Mouse (Mus musculus) lung, embryonic 14.5 days (tissue): ENCODE measurements around the gene Tanc1. TPM values are rescaled to one million over a fixed set of nuclear protein-coding genes. Genes with fewer than 3 reads are reported as not detected.
"Not testable (repeated sequence)": the region's sequence is repeated elsewhere in the genome, so short reads cannot be mapped to it uniquely, and the experiment has no call there.

Experiments
- ATAC-seq: fragments of 200-750 bp; cut with Nextera tagmentation; 2 replicates; pipeline ENCODE4 v1.8.0; 2017; ENCODE audit warnings: mild to moderate bottlenecking, moderate TSS enrichment, moderate library complexity; ENCODE audit not compliant: insufficient read depth
- DNase-seq: peaks from one replicate; pipeline ENCODE4 v3.0.0-alpha.2; 2015
- H3K27ac ChIP-seq: fragments of 300-500 bp; sonication (generic); 2 replicates; pipeline ENCODE4 v1.5.1; 2014; ENCODE audit warnings: low read depth, mild to moderate bottlenecking, moderate library complexity
- H3K27me3 ChIP-seq: fragments of 300-500 bp; sonication (generic); 2 replicates; pipeline ENCODE4 v1.6.1; 2014; ENCODE audit warnings: low read length, control low read depth; ENCODE audit not compliant: insufficient read depth
- H3K36me3 ChIP-seq: fragments of 300-500 bp; sonication (generic); 2 replicates; pipeline ENCODE4 v1.6.1; 2014; ENCODE audit warnings: control low read depth; ENCODE audit not compliant: insufficient read depth
- H3K4me1 ChIP-seq: fragments of 300-500 bp; sonication (generic); 2 replicates; pipeline ENCODE4 v1.6.1; 2014; ENCODE audit warnings: antibody characterized with exemption, control low read depth; ENCODE audit not compliant: insufficient read depth
- H3K4me2 ChIP-seq: fragments of 300-500 bp; sonication (generic); 2 replicates; pipeline ENCODE4 v1.6.1; 2014; ENCODE audit warnings: mild to moderate bottlenecking
- H3K4me3 ChIP-seq: fragments of 300-500 bp; sonication (generic); 2 replicates; pipeline ENCODE4 v1.5.1; 2014; ENCODE audit warnings: low read depth, low read length
- H3K9ac ChIP-seq: fragments of 300-500 bp; sonication (generic); 2 replicates; pipeline ENCODE4 v1.6.1; 2014
- H3K9me3 ChIP-seq: fragments of 300-500 bp; sonication (generic); 2 replicates; pipeline ENCODE4 v1.6.1; 2016; ENCODE audit warnings: low read depth, low read length, control low read depth
- CTCF ChIP-seq: IDR thresholded peaks from 2 replicates; pipeline ENCODE4 v1.5.1; 2016; ENCODE audit warnings: antibody characterized with exemption, low read depth
- WGBS: fragments of 180-500 bp; shearing (Covaris S2); extraction: QIAGEN DNeasy Blood & Tissue Kit; methylation state at CpG from one replicate; pipeline ENCODE4 v1.1.7; 2014; 5-methylcytosine and 5-hydroxymethylcytosine counted together
- polyA plus RNA-seq: library from polyadenylated mRNA; unstranded; fragments of >200 nt; fragmentation: Nextera tagmentation; extraction: Ambion mirVana; gene quantifications from 2 replicates; pipeline ENCODE4 v1.2.1, GENCODE M21; 2014

Tanc1 gene
- 28.8 and 31.0 TPM in 2 replicates for polyA plus RNA-seq

- Histone ChIP-seq H3K4me1 (peaks cover 27% of the 10 kb centered on the region), H3K36me3 (no peaks in the 10 kb centered on the region)
- no peak for TF ChIP-seq CTCF
Observed at GRCm38 (mm10) chr2:59611831-59612732, at the start of gene Tanc1. Gene Tanc1, plus strand, starts transcription at chr2:59612042.

DNA sequence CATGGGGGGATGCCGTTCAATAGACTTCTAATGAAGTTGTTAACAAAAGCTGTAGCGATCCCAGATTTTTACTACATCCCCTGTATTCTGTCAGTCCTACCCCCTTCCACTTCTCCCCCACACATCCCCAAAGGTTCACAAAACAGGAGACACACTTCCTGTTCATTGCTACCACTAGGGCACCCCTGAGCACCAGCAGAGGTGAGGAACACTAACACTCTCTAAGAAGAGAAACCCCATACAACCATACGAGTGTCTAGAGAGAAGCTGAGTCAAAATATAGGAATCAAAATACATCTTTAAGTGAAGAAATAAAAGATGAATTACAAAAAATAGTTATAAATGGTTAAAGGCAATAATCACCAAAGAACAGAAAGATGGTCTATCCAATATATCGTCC lies 49.6 kb upstream of the Tanc1 start:
- no peak; the same call in 1 of the 2 replicates for TF ChIP-seq CTCF
- DNase-seq (no peak), ATAC-seq (no peak)
- Histone ChIP-seq H3K9me3 (no peaks in the 10 kb centered on the region), H3K4me3 (no peak overlapping the region), H3K4me2 (no peak overlapping the region), H3K36me3 (no peaks in the 10 kb centered on the region), H3K9ac (no peak overlapping the region), H3K4me1 (peaks cover 3% of the 10 kb centered on the region; the same call in 1 of the 2 replicates), H3K27ac (no peak overlapping the region), H3K27me3 (no peaks in the 10 kb centered on the region)
- 81% methylated on average over 4 of the region's 4 CpGs for WGBS

More at GRCm38 (mm10) chr2:59611831-59612732, at the start of gene Tanc1:
- H3K27ac ChIP-seq: peak within 1 kb of the TSS; percentile 98
- DNase-seq (peak; percentile 93), ATAC-seq (peak; percentile 91)
- H3K27me3 ChIP-seq: no peaks in the 10 kb centered on the region
- peak within 1 kb of the TSS; percentile 92 for H3K9ac ChIP-seq
- under 1% methylated on average over 99 of the region's 99 CpGs for WGBS
- H3K9me3 ChIP-seq: no peaks in the 10 kb centered on the region
- H3K4me3 ChIP-seq: peak within 1 kb of the TSS; percentile 85
- H3K4me2 ChIP-seq: peak within 1 kb of the TSS; percentile 93

GRCm38 (mm10) chr2:59562696-59563095 lies 49.1 kb upstream of the Tanc1 start:
- Histone ChIP-seq H3K4me2 (no peak overlapping the region), H3K4me3 (no peak overlapping the region), H3K27ac (no peak overlapping the region), H3K9me3 (no peaks in the 10 kb centered on the region; the same call in 1 of the 2 replicates), H3K36me3 (no peaks in the 10 kb centered on the region), H3K27me3 (no peaks in the 10 kb centered on the region), H3K4me1 (peaks cover 3% of the 10 kb centered on the region; the same call in 1 of the 2 replicates), H3K9ac (no peak overlapping the region)
- TF ChIP-seq CTCF: no peak
- peak; percentile 68 for DNase-seq
- WGBS: 43% methylated on average over 5 of the region's 5 CpGs
- ATAC-seq: no peak

- not testable (repeated sequence) for H3K9me3 ChIP-seq, DNase-seq, H3K4me3 ChIP-seq, H3K4me1 ChIP-seq, H3K4me2 ChIP-seq, ATAC-seq, H3K27ac ChIP-seq, H3K27me3 ChIP-seq, H3K9ac ChIP-seq, H3K36me3 ChIP-seq
- WGBS: 83% methylated on average over 3 of the region's 10 CpGs
Observed at GRCm38 (mm10) chr2:59564029-59564611, 47.7 kb upstream of the Tanc1 start.

- ATAC-seq: no peak
Observed at GRCm38 (mm10) chr2:59564947-59565346, 46.9 kb upstream of the Tanc1 start.

GRCm38 (mm10) chr2:59580939-59581338 lies 30.9 kb upstream of the Tanc1 start:
- H3K4me3 ChIP-seq: no peak overlapping the region
- H3K9ac ChIP-seq: no peak overlapping the region
- ATAC-seq (peak; percentile 54; the same call in 1 of the 2 replicates), DNase-seq (peak; percentile 56)
- no peaks in the 10 kb centered on the region for H3K36me3 ChIP-seq
- H3K27ac ChIP-seq: no peak overlapping the region
- peaks cover 3% of the 10 kb centered on the region; the same call in 1 of the 2 replicates for H3K4me1 ChIP-seq
- WGBS: 19% methylated on average over 7 of the region's 7 CpGs
- H3K4me2 ChIP-seq: no peak overlapping the region
- TF ChIP-seq CTCF: no peak
- H3K9me3 ChIP-seq: no peaks in the 10 kb centered on the region; the same call in 1 of the 2 replicates
- no peaks in the 10 kb centered on the region for H3K27me3 ChIP-seq

More at GRCm38 (mm10) chr2:59564947-59565346, 46.9 kb upstream of the Tanc1 start:
- 82% methylated on average over 4 of the region's 4 CpGs for WGBS
- Histone ChIP-seq H3K4me1 (peaks cover 3% of the 10 kb centered on the region; the same call in 1 of the 2 replicates), H3K36me3 (no peaks in the 10 kb centered on the region), H3K27me3 (no peaks in the 10 kb centered on the region), H3K27ac (no peak overlapping the region), H3K4me2 (no peak overlapping the region), H3K4me3 (no peak overlapping the region), H3K9ac (no peak overlapping the region), H3K9me3 (no peaks in the 10 kb centered on the region; the same call in 1 of the 2 replicates)
- TF ChIP-seq CTCF: peak; percentile 40; the same call in 1 of the 2 replicates
- DNase-seq: no peak

GRCm38 (mm10) chr2:59583961-59584360 lies 27.9 kb upstream of the Tanc1 start:
- Histone ChIP-seq H3K27me3 (no peaks in the 10 kb centered on the region), H3K27ac (no peak overlapping the region), H3K4me1 (peaks cover 3% of the 10 kb centered on the region; the same call in 1 of the 2 replicates), H3K4me2 (no peak overlapping the region), H3K9ac (no peak overlapping the region), H3K4me3 (no peak overlapping the region), H3K9me3 (no peaks in the 10 kb centered on the region; the same call in 1 of the 2 replicates), H3K36me3 (no peaks in the 10 kb centered on the region)
- 70% methylated on average over 6 of the region's 6 CpGs for WGBS
- DNase-seq: no peak
- no peak for ATAC-seq
- no peak for TF ChIP-seq CTCF
